Mouse (Mus musculus) bone marrow, adult 2 months (tissue): ENCODE measurements around the gene Ngly1.

Experiments
- CTCF ChIP-seq: fragments of 200-500 bp; IDR thresholded peaks from 2 replicates; pipeline ENCODE4 v1.5.1; 2011; ENCODE audit warnings: low read length, control low read depth; ENCODE audit not compliant: control insufficient read depth, insufficient read depth
- POLR2A ChIP-seq: fragments of 200-500 bp; IDR thresholded peaks from 2 replicates; pipeline ENCODE4 v1.6.1; 2011; ENCODE audit warnings: low read depth, mild to moderate bottlenecking, control low read depth, low read length, borderline replicate concordance; ENCODE audit not compliant: control insufficient read depth

GRCm38 (mm10) chr14:16244370-16244769, 4.7 kb upstream of the Ngly1 start:
- no peak for TF ChIP-seq CTCF
- no peak for TF ChIP-seq POLR2A
